27 mouse cellular contexts compared by ENCODE assay signal in the genomic region with DNA sequence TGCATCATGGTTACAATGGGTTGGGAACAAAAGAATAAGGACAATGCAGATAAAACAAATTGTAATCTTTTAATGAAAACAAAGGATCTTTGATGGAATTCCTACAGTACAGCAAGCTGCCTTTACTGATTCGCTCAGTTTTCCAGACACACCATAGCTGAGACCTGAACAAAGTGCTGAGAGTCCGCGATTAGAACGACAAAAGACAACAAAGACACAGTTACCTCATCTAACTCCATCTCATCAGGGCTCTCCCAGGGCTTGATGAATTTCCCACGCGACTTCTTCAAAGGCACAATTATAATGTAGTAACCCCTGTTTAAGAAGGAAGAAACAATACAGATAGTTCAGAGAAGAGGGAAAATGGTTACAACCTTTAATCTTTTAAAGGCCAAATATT.
"Had no signal": no experiment of that assay in that cellular context is flagged by ENCODE, and none has a peak within 500 bp of the region (broad histone marks: within the 10 kb centered on the region; RNA-seq: fewer than 3 reads in every experiment).

No protein-coding gene starts in this region.

- H3K9me3 ChIP-seq: limb, embryonic 10.5 days; limb, embryonic 12.5 days; limb, embryonic 13.5 days; limb, embryonic 15.5 days; liver, embryonic 12.5 days; liver, embryonic 13.5 days; liver, embryonic 15.5 days; lung, embryonic 15.5 days; midbrain, embryonic 10.5 days; midbrain, embryonic 12.5 days; midbrain, embryonic 13.5 days; midbrain, embryonic 15.5 days; neural tube, embryonic 12.5 days had no signal

- H3K36me3 ChIP-seq: limb, embryonic 10.5 days; liver, embryonic 12.5 days; liver, embryonic 13.5 days; liver, embryonic 15.5 days; lung, embryonic 15.5 days; midbrain, embryonic 10.5 days; midbrain, embryonic 12.5 days; midbrain, embryonic 13.5 days; midbrain, embryonic 15.5 days; neural tube, embryonic 12.5 days had no signal

- H3K4me1 ChIP-seq: limb, embryonic 10.5 days; limb, embryonic 12.5 days; limb, embryonic 13.5 days; limb, embryonic 15.5 days; liver, embryonic 12.5 days; liver, embryonic 13.5 days; liver, embryonic 15.5 days; lung, embryonic 15.5 days; megakaryocyte, embryonic 14.5 days; midbrain, embryonic 10.5 days; midbrain, embryonic 12.5 days; midbrain, embryonic 13.5 days; midbrain, embryonic 15.5 days; neural tube, embryonic 12.5 days had no signal

- H3K27ac ChIP-seq: limb, embryonic 10.5 days; limb, embryonic 12.5 days; limb, embryonic 13.5 days; limb, embryonic 15.5 days; liver, embryonic 12.5 days; liver, embryonic 13.5 days; liver, embryonic 14.5 days; liver, embryonic 15.5 days; lung, embryonic 15.5 days; macrophage; midbrain, embryonic 10.5 days; midbrain, embryonic 12.5 days; midbrain, embryonic 13.5 days; midbrain, embryonic 15.5 days; neural tube, embryonic 12.5 days had no signal

- DNase-seq: left cerebral cortex, postnatal 4 days; liver; liver, embryonic 13.5 days; liver, postnatal 0 days; lung, adult 18-20 months; lung, embryonic 14.5 days; lung, postnatal 10 days; lung, postnatal 14 days; lung, postnatal 36 days; lung, postnatal 4 days; midbrain, embryonic 14.5 days had no signal

- H3K4me3 ChIP-seq: limb, embryonic 10.5 days; limb, embryonic 12.5 days; limb, embryonic 13.5 days; limb, embryonic 15.5 days; liver, embryonic 12.5 days; liver, embryonic 13.5 days; liver, embryonic 15.5 days; lung, embryonic 15.5 days; megakaryocyte, embryonic 14.5 days; midbrain, embryonic 10.5 days; midbrain, embryonic 12.5 days; midbrain, embryonic 13.5 days; midbrain, embryonic 15.5 days; myocyte; neural tube, embryonic 12.5 days had no signal

- H3K9ac ChIP-seq: limb, embryonic 12.5 days; limb, embryonic 13.5 days; limb, embryonic 15.5 days; liver, embryonic 12.5 days; liver, embryonic 13.5 days; liver, embryonic 14.5 days; liver, embryonic 15.5 days; liver, postnatal 0 days; lung, embryonic 14.5 days; lung, embryonic 15.5 days; midbrain, embryonic 12.5 days; midbrain, embryonic 13.5 days; midbrain, embryonic 15.5 days; neural tube, embryonic 12.5 days had no signal
